In genomic region chr12:98307179-98307915, GRCm38 (mm10) we compare ENCODE assay signal across 20 mouse cellular contexts. TPM values are rescaled to one million over a fixed set of nuclear protein-coding genes. Genes with fewer than 3 reads are reported as not detected.
DNase-seq lines count a peak whose midpoint lies in the region; ATAC-seq lines count a peak whose summit lies in the region.
"Had no signal": no experiment of that assay in that cellular context is flagged by ENCODE, and none has a peak within 500 bp of the region (broad histone marks: within the 10 kb centered on the region; RNA-seq: fewer than 3 reads in every experiment).

No protein-coding gene starts in this region.

- peak; percentile 14 to 17 for DNase-seq in layer of hippocampus, adult 8-10 months (ENCODE audit: low spot score in 2 of 2)
- no peak for DNase-seq in layer of hippocampus, postnatal 14 days (ENCODE audit: low spot score in 2 of 2)
- DNase-seq in cerebellum, adult 11 months = peak; percentile 72
- peak; percentile 78 to 87 for DNase-seq in cerebellum, adult 18-20 months
- peak; percentile 70 to 80 for DNase-seq in cerebellum, postnatal 25 days
- DNase-seq in kidney, postnatal 10 days = no peak
- DNase-seq: gastrocnemius, postnatal 14 days; heart, adult 2 months; heart, postnatal 4 days; liver, embryonic 13.5 days; retina, postnatal 1 day had no signal

- WGBS in intestine, embryonic 15.5 days = 82% methylated on average over 7 of the region's 7 CpGs

- no peak overlapping the region for H3K27ac ChIP-seq in intestine, embryonic 15.5 days
- H3K27ac ChIP-seq: heart, adult 2 months; heart, embryonic 15.5 days; hindbrain, embryonic 15.5 days; limb, embryonic 13.5 days; liver, embryonic 13.5 days; lung, embryonic 15.5 days; macrophage; stomach, embryonic 15.5 days had no signal

- H3K4me3 ChIP-seq in intestine, embryonic 15.5 days (replicated peaks) = no peak overlapping the region
- H3K4me3 ChIP-seq: heart, adult 2 months; heart, embryonic 15.5 days; hindbrain, embryonic 15.5 days; limb, embryonic 13.5 days; liver, embryonic 13.5 days; lung, embryonic 15.5 days; stomach, embryonic 15.5 days had no signal

- H3K27me3 ChIP-seq in intestine, embryonic 15.5 days (replicated peaks) = no peaks in the 10 kb centered on the region
- H3K27me3 ChIP-seq: heart, embryonic 15.5 days; hindbrain, embryonic 15.5 days; limb, embryonic 13.5 days; liver, embryonic 13.5 days; lung, embryonic 15.5 days; stomach, embryonic 15.5 days had no signal

- no peaks in the 10 kb centered on the region for H3K36me3 ChIP-seq in intestine, embryonic 15.5 days
- H3K36me3 ChIP-seq: heart, embryonic 15.5 days; hindbrain, embryonic 15.5 days; limb, embryonic 13.5 days; liver, embryonic 13.5 days; lung, embryonic 15.5 days; stomach, embryonic 15.5 days had no signal

- no peaks in the 10 kb centered on the region for H3K9me3 ChIP-seq in intestine, embryonic 15.5 days
- H3K9me3 ChIP-seq: heart, embryonic 15.5 days; hindbrain, embryonic 15.5 days; limb, embryonic 13.5 days; liver, embryonic 13.5 days; lung, embryonic 15.5 days; stomach, embryonic 15.5 days had no signal

- H3K4me2 ChIP-seq in intestine, embryonic 15.5 days (replicated peaks) = no peak overlapping the region
- H3K4me2 ChIP-seq: heart, embryonic 15.5 days; hindbrain, embryonic 15.5 days; limb, embryonic 13.5 days; liver, embryonic 13.5 days; lung, embryonic 15.5 days; midbrain, embryonic 11.5 days; stomach, embryonic 15.5 days had no signal

- H3K4me1 ChIP-seq in intestine, embryonic 15.5 days (replicated peaks) = no peaks in the 10 kb centered on the region
- H3K4me1 ChIP-seq: hindbrain, embryonic 15.5 days; limb, embryonic 13.5 days; liver, embryonic 13.5 days; lung, embryonic 15.5 days; stomach, embryonic 15.5 days had no signal

- no peak overlapping the region for H3K9ac ChIP-seq in intestine, embryonic 15.5 days
- H3K9ac ChIP-seq: heart, embryonic 15.5 days; hindbrain, embryonic 15.5 days; limb, embryonic 13.5 days; liver, embryonic 13.5 days; lung, embryonic 15.5 days; stomach, embryonic 15.5 days had no signal

- no peak for ATAC-seq in intestine, embryonic 15.5 days
- ATAC-seq: intestine, embryonic 16.5 days had no signal

RNA-seq across cellular contexts. Expression of gene Gpr65, which starts 38.9 kb away (rescaled TPM):
- 1 to 10 TPM in 2 of 4 experiments, not detected in 2; 2.7 TPM for total RNA-seq in layer of hippocampus, adult 8-10 months (2022)
- under 1 TPM in 1 of 2 experiments, not detected in 1; 0.16 TPM for total RNA-seq in layer of hippocampus, postnatal 14 days (2021)
- polyA plus RNA-seq in intestine, embryonic 15.5 days (2015; fragmentation: Nextera tagmentation; extraction: Ambion mirVana) = 2.4 and 3.0 TPM in 2 replicates

RNA-seq across cellular contexts. Expression of gene Galc, which starts 48.1 kb away (rescaled TPM):
- 10 to 100 TPM; 26.2 to 33.3 (median 28.6) TPM for total RNA-seq in layer of hippocampus, adult 8-10 months (2022)
- 10 to 100 TPM; 21.8 to 24.0 TPM for total RNA-seq in layer of hippocampus, postnatal 14 days (2021)
- 7.8 and 8.4 TPM in 2 replicates for polyA plus RNA-seq in intestine, embryonic 15.5 days (2015; fragmentation: Nextera tagmentation; extraction: Ambion mirVana)

Comparison
In these comparisons a context has a peak if more than half of its experiments do, and no peak if none do; other contexts are left out.
1. DNase-seq: peak in layer of hippocampus, adult 8-10 months (2 of 2), cerebellum, adult 11 months (single experiment), cerebellum, adult 18-20 months (2 of 2) and cerebellum, postnatal 25 days (2 of 2); none in layer of hippocampus, postnatal 14 days (0 of 2) and kidney, postnatal 10 days (single experiment).